Mouse (Mus musculus) ovary, adult 18-20 months (tissue): ENCODE results near the gene Prrt1.

Experiments used
- DNase-seq: peaks from one replicate; pipeline ENCODE4 v3.0.0; 2022; ENCODE audit warnings: low spot score, mixed read lengths

Prrt1 gene

DNA sequence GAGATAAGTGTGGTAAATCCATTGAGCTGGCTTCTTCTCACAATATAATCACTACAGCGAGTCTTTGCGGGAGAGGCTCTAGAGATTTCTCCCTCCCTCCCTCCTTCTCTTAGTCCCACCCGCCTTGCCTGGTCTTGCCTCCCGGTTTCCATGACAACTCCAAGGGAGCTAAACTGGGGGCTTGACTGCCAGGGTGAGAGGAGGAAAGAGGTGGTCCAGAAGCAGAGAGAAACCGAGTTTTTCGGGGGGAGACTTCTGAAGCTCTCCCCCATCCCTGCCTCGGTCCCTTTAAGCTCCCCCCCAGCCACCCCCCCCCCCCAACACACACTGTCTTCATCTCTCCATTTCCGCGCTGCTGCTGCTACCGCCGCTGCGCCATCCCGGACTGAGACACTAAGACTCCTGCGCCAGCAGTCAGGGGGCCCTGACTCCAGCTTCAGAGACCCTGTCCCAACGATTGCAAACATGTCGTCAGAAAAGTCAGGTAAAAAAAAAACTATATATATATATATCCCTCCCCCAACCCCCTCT is at the start of gene Prrt1:
Gene Prrt1 (plus strand): TSS at position 313 of the 531 bp plus-strand sequence.
- DNase-seq: no peak

DNA sequence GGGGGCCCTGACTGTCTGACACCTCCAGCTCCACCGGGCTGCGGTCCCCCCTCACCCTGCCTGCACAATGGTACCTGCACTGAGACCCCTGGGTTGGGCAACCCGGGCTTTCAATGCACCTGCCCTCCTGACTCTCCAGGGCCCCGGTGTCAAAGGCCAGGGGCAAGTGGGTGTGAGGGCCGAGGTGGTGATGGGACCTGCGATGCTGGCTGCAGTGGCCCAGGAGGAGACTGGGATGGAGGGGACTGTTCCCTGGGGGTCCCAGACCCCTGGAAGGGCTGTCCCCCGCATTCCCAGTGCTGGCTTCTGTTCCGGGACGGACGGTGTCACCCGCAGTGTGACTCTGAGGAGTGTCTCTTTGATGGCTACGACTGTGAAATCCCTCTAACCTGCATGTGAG is 46.8 kb upstream of the Prrt1 start:
- DNase-seq: no peak

GRCm38 (mm10) chr17:34583397-34583796 is 45.9 kb upstream of the Prrt1 start:
- no peak for DNase-seq

DNA sequence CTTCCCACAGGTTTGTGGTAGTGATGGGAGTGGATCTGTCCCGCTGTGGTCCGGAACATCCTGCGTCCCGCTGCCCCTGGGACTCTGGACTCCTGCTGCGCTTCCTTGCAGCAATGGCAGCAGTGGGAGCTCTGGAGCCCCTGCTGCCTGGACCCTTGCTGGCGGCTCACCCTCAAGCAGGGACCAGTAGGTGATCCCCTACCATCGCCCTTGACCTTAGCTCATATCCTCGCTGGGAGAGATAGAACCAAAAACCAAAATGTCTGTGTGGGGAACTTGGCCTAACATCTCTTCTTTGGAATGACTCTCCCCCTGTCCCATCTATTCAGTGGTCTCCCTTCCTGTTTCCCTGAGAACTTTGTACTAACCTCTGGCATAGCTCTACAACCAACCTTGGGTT is 45.5 kb upstream of the Prrt1 start:
- no peak for DNase-seq

DNA sequence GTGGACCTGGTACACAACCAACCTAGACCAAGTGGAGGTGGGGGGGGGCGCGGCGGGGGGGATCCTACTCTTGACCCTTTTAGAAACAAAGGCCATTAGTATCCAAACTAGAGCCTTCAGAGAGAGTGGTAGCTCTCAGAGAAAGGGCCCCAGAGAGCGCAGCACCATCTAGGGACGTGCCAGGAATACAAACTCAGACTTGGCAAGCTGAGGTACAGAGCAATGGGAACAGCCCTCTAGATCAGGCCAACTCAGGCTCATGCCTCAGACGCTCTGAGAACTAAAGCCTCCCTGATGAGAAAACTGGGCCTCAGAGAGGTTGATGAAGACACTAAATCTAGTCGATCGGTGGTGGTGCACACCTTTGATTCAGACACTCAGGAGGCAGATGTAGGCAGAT is 44.2 kb upstream of the Prrt1 start:
- DNase-seq: no peak

DNA sequence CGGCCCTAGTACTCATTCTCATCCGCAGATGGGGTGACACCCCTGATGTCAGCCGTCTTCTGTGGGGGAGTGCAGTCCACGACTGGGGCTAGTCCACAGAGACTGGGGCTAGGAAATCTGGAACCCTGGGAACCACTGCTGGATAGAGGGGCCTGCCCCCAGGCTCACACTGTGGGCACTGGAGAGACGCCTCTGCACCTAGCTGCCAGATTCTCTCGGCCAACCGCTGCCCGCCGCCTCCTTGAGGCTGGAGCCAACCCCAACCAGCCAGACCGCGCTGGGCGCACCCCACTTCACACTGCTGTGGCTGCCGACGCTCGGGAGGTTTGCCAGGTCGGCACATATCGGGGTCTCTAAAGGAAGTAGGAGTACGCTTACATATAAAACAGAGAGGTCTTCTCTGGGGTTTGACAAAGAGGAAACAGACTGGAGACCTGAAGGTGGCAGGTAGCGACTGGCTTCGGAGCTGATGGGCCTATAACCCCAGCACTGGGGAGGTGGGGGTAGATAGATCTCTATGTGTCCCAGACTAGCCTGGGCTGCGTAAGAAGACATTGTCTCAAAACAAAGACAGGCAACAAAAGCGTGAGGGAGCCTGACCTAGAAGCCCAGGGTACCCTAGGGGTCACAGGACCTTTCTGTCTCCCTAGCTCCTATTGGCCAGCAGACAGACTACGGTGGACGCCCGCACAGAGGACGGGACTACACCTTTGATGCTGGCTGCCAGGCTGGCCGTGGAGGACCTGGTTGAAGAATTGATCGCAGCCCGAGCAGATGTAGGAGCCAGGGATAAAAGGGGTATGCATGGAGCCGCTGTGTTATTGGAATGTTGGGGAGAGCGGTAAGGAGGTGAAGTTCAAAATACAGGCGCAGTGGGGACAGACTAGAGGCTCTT is 43.2 kb upstream of the Prrt1 start:
- no peak for DNase-seq

- DNase-seq: peak; percentile 83
These were observed 42.4 kb upstream of the Prrt1 start for GRCm38 (mm10) chr17:34586796-34587422.

GRCm38 (mm10) chr17:34587423-34587811 is 41.9 kb upstream of the Prrt1 start:
- peak; percentile 94 for DNase-seq

DNA sequence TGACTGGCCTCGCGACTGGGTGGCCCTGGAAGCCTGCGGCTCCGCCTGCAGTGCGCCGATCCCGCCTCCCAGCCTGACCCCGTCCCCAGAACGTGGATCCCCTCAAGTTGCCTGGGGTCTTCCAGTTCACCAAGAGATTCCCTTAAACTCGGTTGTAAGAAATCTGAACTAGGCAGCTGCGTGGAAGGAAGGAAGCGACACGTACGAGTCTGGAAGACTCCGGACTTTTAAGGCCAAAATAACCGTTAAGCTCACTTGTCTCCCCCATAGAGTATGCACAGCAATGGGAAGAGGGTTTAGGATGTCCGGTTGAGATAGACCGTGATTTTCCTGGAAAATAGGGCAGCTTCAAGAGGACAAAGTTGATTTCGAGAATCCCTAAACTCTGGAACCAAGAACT is 41.5 kb upstream of the Prrt1 start:
- DNase-seq: no peak

- DNase-seq: no peak
These were observed 40.6 kb upstream of the Prrt1 start for GRCm38 (mm10) chr17:34588767-34589166.

DNA sequence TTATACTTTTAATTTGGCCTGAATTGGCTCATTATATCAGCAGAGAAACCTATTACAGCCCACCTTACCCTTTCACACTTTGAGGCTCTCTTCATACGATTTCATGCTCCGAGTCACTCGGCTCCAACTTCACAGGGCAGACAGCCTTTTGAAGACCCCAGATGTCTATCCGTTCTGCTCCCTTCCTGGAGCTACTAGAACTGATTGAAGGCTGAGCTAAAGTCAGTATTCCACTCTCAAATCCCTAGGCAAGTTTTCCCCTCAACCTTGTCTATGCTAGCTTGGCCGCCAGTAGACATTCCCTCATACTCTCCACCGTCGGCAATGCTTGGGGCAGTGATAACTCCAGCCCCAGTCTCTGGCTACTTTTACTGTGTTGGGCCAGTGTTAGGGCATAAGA is 40.1 kb upstream of the Prrt1 start:
- no peak for DNase-seq

DNA sequence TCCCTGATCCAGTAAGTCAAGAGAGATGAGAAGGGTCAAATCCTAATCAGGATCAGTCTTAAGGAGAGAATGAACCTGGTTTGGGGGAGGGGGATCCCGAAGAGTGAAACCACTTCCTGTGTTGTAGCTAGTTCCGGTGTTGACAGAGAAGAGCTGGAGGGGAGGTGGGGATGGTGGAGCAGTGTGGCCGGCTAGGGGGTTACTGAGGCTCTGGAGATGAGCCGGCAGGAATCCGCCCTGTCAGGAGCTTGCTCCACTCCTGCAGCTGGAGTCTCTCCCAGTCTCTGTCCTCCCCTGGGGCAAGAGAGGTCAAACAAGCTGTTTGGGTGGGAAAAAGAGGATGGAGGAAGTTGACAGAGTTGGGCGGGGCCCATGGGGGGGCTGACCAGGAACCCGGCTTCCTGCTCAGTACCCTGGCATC is 39.6 kb upstream of the Prrt1 start, which contains the start of gene Gpsm3:
Gene Gpsm3 (plus strand): TSS at position 126 of the 421 bp plus-strand sequence.
- DNase-seq: no peak

GRCm38 (mm10) chr17:34590154-34590987 is 39.0 kb upstream of the Prrt1 start:
- DNase-seq: no peak

DNA sequence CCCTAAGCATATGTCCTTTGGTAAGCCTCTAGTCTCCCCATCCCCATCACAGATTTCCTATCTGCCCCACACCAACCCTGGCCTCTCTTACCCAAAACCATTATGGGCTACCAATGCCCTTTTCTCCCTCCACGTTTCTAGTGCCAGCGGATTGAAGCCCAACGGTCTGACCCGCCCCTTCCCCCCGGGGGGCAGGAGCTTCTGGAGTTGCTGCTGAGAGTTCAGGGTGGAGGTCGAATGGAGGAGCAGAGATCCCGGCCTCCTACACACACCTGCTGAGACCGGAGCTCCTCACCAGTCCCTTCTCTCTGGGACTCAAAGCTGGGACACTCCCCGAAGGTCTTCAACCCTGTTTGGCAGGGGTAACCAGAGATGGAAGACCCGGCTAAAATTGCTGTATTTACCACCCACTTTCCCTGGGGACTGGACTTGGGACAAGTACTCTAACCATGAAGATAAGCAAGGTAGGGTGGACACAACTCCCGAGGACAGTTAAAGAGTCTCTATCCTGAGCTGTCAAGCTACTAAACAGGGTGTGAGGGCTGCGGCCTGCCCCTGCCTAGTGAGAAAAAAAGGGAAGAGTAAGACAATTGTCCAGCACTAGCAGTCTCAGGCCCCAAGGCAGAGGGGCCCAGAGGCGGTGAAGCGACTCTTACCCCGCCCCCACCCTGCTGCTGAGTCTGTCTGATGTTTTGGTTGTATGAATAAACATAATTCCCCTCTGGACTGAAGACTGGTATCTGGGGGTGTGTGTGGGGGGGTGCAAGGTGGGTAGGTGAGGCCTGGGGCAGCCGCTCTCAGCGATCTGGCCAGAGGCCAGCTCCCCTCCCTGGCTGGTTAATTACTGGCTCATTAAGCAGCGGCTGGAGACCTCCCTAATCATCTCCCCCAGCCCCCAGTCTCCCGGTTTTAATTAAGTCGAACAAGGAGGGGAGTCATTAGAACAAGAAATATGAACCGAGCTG is 38.0 kb upstream of the Prrt1 start, which contains the start of gene Pbx2:
Gene Pbx2 (plus strand): TSS at position 238 of the 965 bp plus-strand sequence.
- DNase-seq: no peak

- peak; percentile 83 for DNase-seq
These were observed 37.3 kb upstream of the Prrt1 start for GRCm38 (mm10) chr17:34591994-34592375.

DNA sequence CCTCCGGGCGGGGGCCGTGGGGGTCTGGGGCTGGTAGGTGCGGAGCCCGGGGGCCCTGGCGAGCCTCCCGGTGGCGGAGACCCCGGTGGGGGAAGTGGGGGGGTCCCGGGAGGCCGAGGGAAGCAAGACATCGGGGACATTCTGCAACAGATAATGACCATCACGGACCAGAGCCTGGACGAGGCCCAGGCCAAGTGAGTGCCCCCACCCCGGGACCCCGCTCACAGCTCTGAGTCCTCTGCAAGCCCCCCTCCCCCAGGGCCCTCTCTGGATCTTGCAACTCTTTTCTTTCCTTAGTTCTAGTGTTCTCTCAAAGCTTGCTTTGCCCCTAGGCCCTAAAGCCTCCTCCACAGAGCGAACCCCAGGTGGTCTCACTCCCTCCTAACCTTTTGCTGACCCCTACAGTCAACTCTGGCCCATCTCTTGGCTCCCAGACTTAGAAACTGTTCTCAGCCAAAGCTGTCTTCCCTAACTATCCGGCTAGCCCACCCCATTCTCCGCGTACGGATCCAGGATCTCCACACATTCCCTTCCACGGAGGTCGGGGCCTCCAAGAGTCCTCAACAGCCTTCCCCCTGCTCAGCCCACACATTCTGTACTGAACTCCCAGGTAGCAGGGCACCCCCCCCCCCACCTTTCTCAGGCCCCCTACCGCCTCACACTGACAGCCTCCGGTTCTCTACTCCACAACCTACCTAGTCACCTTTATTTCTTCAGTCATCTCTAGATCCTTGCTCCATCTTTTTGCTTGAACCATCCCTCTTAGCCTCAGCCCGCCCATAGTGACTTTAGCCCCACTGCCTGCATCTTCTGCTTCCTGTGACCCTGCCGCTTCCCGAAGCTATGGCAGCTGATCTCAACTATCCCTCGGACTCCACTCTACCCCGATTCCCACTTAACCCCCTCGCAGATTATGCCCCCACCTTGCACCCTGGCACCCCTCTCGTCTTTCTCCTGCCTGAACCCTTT is 36.5 kb upstream of the Prrt1 start:
- no peak for DNase-seq

DNA sequence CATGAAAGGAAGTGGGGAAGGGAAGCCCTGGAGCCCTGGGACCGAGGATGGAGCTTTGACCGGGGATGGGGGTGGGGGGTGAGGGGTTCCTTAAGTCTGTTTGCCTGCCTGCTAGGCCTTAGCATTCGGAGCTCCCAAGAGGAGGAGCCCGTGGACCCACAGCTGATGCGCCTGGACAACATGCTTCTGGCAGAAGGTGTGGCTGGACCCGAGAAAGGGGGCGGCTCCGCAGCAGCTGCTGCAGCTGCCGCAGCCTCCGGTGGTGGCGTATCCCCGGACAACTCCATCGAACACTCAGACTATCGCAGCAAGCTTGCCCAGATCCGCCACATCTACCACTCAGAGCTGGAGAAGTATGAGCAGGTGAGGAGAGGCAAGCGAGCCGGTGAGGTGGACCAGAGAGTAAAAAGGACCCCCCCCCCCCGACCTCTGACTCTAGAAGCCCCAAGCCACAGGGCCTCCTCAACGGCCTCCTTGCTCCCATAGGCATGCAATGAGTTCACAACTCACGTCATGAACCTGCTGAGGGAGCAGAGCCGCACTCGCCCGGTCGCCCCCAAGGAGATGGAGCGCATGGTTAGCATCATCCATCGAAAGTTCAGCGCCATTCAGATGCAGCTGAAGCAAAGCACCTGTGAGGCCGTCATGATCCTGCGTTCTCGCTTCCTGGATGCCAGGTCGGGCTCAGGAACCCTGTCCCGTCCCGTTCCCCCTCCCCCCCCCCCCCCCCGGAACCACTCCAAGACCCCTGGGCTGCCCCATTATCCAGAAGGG is 35.4 kb upstream of the Prrt1 start:
- no peak for DNase-seq

- DNase-seq: no peak
These were observed 33.2 kb upstream of the Prrt1 start for GRCm38 (mm10) chr17:34596098-34596497.

- no peak for DNase-seq
These were observed 31.7 kb upstream of the Prrt1 start, which contains the start of gene Ager for GRCm38 (mm10) chr17:34597566-34598095. Gene Ager (plus strand): TSS chr17:34597862.
